Mouse (Mus musculus): ENCODE results near the gene Amh. TPM values are rescaled to one million over a fixed set of nuclear protein-coding genes. Genes with fewer than 3 reads are reported as not detected.

Gene Amh
- polyA plus RNA-seq (2015; fragmentation: Nextera tagmentation; extraction: Ambion mirVana): 0.16 and 0.19 TPM in 2 replicates

DNA sequence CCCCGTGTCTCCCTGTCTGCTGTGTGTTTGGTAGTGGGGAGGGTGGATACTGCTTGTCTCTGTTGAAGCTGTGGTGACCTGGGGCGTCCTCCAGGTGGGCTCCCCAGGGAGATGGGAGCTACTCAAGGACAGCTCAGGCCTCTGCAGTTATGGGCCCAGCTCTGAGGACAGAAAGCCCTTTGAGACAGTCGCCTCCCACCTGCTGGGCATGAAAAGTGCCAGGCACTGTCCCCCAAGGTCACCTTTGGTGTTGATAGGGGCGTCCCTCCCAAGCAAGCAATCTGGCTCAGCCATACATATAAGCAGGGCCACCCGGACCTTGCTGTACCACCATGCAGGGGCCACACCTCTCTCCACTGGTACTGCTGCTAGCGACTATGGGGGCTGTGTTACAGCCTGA is at the start of gene Amh:
TSS of gene Amh (plus strand) at position 328 of the 400 bp plus-strand sequence.
- peak within 1 kb of the TSS; percentile 22; the same call in 1 of the 2 replicates for H3K27ac ChIP-seq

GRCm38 (mm10) chr10:80755291-80756015 is 49.6 kb upstream of the Amh start:
- Histone ChIP-seq H3K27ac (peak overlapping the region; percentile 87), H3K4me1 (replicated peaks) (peaks cover 72% of the 10 kb centered on the region), H3K4me2 (peak overlapping the region; percentile 74), H3K9me3 (replicated peaks) (no peaks in the 10 kb centered on the region), H3K27me3 (no peaks in the 10 kb centered on the region), H3K4me3 (peak overlapping the region; percentile 89), H3K9ac (peak overlapping the region; percentile 90), H3K36me3 (no peaks in the 10 kb centered on the region)
- ATAC-seq (replicated peaks; ENCODE audit: insufficient number of reproducible peaks, insufficient read depth, low FRiP score, low read depth): no peak; the same call in 1 of the 2 replicates
- under 1% methylated on average over 66 of the region's 75 CpGs for WGBS

More for the DNA sequence above, at the start of gene Amh:
- no peaks in the 10 kb centered on the region for H3K9me3 ChIP-seq (replicated peaks)
- H3K4me3 ChIP-seq: no peak within 1 kb of the TSS
- H3K9ac ChIP-seq: peak within 1 kb of the TSS; percentile 11; the same call in 1 of the 2 replicates
- 51% methylated on average over 6 of the region's 6 CpGs for WGBS
- H3K27me3 ChIP-seq: peaks cover 5% of the 10 kb centered on the region; the same call in 1 of the 2 replicates
- no peak for ATAC-seq (replicated peaks; ENCODE audit: insufficient number of reproducible peaks, insufficient read depth, low FRiP score, low read depth)
- H3K4me2 ChIP-seq: no peak within 1 kb of the TSS
- H3K36me3 ChIP-seq: peaks cover 36% of the 10 kb centered on the region
- peaks cover 62% of the 10 kb centered on the region for H3K4me1 ChIP-seq (replicated peaks)

- Histone ChIP-seq H3K9me3 (replicated peaks) (no peaks in the 10 kb centered on the region), H3K4me1 (replicated peaks) (peaks cover 73% of the 10 kb centered on the region), H3K9ac (peak overlapping the region; percentile 90), H3K36me3 (no peaks in the 10 kb centered on the region), H3K27ac (peak overlapping the region; percentile 87), H3K4me2 (peak overlapping the region; percentile 74), H3K4me3 (peak overlapping the region; percentile 89), H3K27me3 (no peaks in the 10 kb centered on the region)
- no peak for ATAC-seq (replicated peaks; ENCODE audit: insufficient number of reproducible peaks, insufficient read depth, low FRiP score, low read depth)
- WGBS: 10% methylated on average over 3 of the region's 3 CpGs
Measured at GRCm38 (mm10) chr10:80756099-80756498, 48.9 kb upstream of the Amh start.

DNA sequence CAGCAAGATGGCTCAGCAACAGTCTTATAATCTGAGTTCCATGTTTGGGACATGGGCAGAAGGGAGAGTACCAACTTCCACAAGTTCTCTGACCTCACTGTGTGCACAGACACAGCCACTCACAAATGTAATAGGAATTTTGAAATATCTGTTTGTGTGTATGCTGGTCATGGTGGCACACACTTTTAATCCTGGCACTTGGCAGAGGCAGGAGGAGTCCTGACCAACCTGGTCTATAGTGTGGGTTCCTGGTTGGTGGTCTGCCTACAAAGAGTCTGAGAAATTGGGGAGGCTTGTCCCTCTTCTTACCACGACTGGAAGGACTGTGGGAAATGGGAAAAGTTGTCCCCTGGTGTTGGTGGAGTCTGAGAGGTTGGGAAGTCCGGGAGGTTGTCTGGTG is 48.5 kb upstream of the Amh start:
- H3K4me1 ChIP-seq (replicated peaks): peaks cover 74% of the 10 kb centered on the region
- peak overlapping the region; percentile 89 for H3K4me3 ChIP-seq
- H3K27me3 ChIP-seq: no peaks in the 10 kb centered on the region
- H3K9ac ChIP-seq: peak overlapping the region; percentile 90
- ATAC-seq (replicated peaks; ENCODE audit: insufficient number of reproducible peaks, insufficient read depth, low FRiP score, low read depth): no peak
- H3K27ac ChIP-seq: peak overlapping the region; percentile 87; the same call in 1 of the 2 replicates
- H3K36me3 ChIP-seq: no peaks in the 10 kb centered on the region
- 43% methylated on average over 2 of the region's 2 CpGs for WGBS
- H3K9me3 ChIP-seq (replicated peaks): no peaks in the 10 kb centered on the region
- peak overlapping the region; percentile 74 for H3K4me2 ChIP-seq

GRCm38 (mm10) chr10:80756967-80757366 is 48.1 kb upstream of the Amh start:
- H3K4me1 ChIP-seq (replicated peaks): peaks cover 73% of the 10 kb centered on the region
- peak overlapping the region; percentile 74 for H3K4me2 ChIP-seq
- WGBS: 54% methylated on average over 4 of the region's 4 CpGs

GRCm38 (mm10) chr10:80757717-80758116 is 47.3 kb upstream of the Amh start:
- peak overlapping the region; percentile 87 for H3K27ac ChIP-seq
- H3K4me1 ChIP-seq (replicated peaks): peaks cover 70% of the 10 kb centered on the region
- H3K27me3 ChIP-seq: no peaks in the 10 kb centered on the region
- WGBS: 25% methylated on average over 5 of the region's 5 CpGs
- H3K9me3 ChIP-seq (replicated peaks): no peaks in the 10 kb centered on the region
- H3K4me3 ChIP-seq: peak overlapping the region; percentile 89; the same call in 1 of the 2 replicates
- peak; percentile 40 for ATAC-seq (replicated peaks; ENCODE audit: insufficient number of reproducible peaks, insufficient read depth, low FRiP score, low read depth)
- no peak overlapping the region for H3K9ac ChIP-seq
- H3K4me2 ChIP-seq: peak overlapping the region; percentile 74
- no peaks in the 10 kb centered on the region for H3K36me3 ChIP-seq

More at GRCm38 (mm10) chr10:80756967-80757366, 48.1 kb upstream of the Amh start:
- H3K4me3 ChIP-seq: peak overlapping the region; percentile 89
- no peaks in the 10 kb centered on the region for H3K36me3 ChIP-seq
- no peaks in the 10 kb centered on the region for H3K27me3 ChIP-seq
- peak overlapping the region; percentile 90; the same call in 1 of the 2 replicates for H3K9ac ChIP-seq
- H3K9me3 ChIP-seq (replicated peaks): no peaks in the 10 kb centered on the region
- ATAC-seq (replicated peaks; ENCODE audit: insufficient number of reproducible peaks, insufficient read depth, low FRiP score, low read depth): no peak
- peak overlapping the region; percentile 87 for H3K27ac ChIP-seq

DNA sequence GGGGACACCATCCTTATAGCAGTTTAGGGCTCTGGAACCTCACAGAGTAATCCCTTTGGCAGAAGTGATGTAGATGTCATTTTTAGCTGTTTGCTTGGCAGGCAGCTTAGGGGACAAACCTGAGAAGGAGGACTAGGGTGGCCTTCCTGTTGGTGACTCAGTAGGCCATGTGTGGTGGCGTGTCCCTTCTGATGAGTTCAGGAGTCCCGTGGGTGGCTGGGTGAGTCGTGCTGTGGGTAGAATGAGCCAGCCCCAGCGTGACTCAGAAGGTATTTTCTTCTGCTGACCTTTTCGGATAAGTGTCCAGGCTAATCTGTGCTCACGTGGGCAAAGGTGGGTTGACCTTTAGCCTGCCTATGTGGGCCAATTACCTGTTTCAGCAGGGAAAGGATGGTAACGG is 46.4 kb upstream of the Amh start:
- H3K27me3 ChIP-seq: no peaks in the 10 kb centered on the region
- 0 out of 2 replicates have a peak overlapping the region, but pooled peaks have one; percentile 5 for H3K9ac ChIP-seq
- H3K36me3 ChIP-seq: no peaks in the 10 kb centered on the region
- 54% methylated on average over 7 of the region's 7 CpGs for WGBS
- peaks cover 75% of the 10 kb centered on the region for H3K4me1 ChIP-seq (replicated peaks)
- peak overlapping the region; percentile 87 for H3K27ac ChIP-seq
- H3K4me3 ChIP-seq: no peak overlapping the region
- H3K4me2 ChIP-seq: no peak overlapping the region
- H3K9me3 ChIP-seq (replicated peaks): no peaks in the 10 kb centered on the region
- no peak for ATAC-seq (replicated peaks; ENCODE audit: insufficient number of reproducible peaks, insufficient read depth, low FRiP score, low read depth)

- no peak overlapping the region for H3K9ac ChIP-seq
- H3K4me2 ChIP-seq: peak overlapping the region; percentile 2; the same call in 1 of the 2 replicates
- ATAC-seq (replicated peaks; ENCODE audit: insufficient number of reproducible peaks, insufficient read depth, low FRiP score, low read depth): no peak
- H3K27ac ChIP-seq: peak overlapping the region; percentile 46
- H3K36me3 ChIP-seq: peaks cover 11% of the 10 kb centered on the region; the same call in 1 of the 2 replicates
- peaks cover 75% of the 10 kb centered on the region for H3K4me1 ChIP-seq (replicated peaks)
- 70% methylated on average over 4 of the region's 4 CpGs for WGBS
- no peaks in the 10 kb centered on the region for H3K9me3 ChIP-seq (replicated peaks)
- H3K27me3 ChIP-seq: no peaks in the 10 kb centered on the region
- H3K4me3 ChIP-seq: no peak overlapping the region
Measured at GRCm38 (mm10) chr10:80760596-80761524, 44.2 kb upstream of the Amh start.

GRCm38 (mm10) chr10:80761821-80762220 is 43.2 kb upstream of the Amh start:
- WGBS: 61% methylated on average over 3 of the region's 3 CpGs
- Histone ChIP-seq H3K9me3 (replicated peaks) (no peaks in the 10 kb centered on the region), H3K9ac (no peak overlapping the region), H3K4me3 (no peak overlapping the region), H3K27ac (no peak overlapping the region), H3K4me2 (no peak overlapping the region), H3K4me1 (replicated peaks) (peaks cover 74% of the 10 kb centered on the region), H3K27me3 (no peaks in the 10 kb centered on the region), H3K36me3 (peaks cover 19% of the 10 kb centered on the region; the same call in 1 of the 2 replicates)
- no peak for ATAC-seq (replicated peaks; ENCODE audit: insufficient number of reproducible peaks, insufficient read depth, low FRiP score, low read depth)

DNA sequence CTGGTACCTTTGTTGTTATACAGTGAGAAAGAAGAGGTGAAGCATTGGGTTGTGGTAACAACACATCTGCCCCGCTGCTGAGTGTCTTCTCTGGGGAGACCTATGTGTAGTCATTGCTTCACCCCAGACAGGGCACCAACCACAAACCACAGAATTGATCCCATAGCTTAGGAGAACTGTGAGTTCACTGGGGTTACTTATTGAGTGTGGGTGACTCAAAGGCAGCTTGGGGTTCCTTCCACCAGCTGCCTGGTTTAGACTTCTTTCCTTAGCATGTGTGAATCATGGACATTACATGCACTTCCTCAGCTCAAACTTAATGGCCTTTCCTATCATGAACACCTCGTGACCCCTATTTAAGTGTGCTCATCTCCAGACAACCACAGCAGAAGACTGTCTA is 41.5 kb upstream of the Amh start:
- Histone ChIP-seq H3K4me3 (no peak overlapping the region), H3K4me1 (replicated peaks) (peaks cover 58% of the 10 kb centered on the region), H3K9ac (no peak overlapping the region), H3K27me3 (no peaks in the 10 kb centered on the region), H3K36me3 (peaks cover 33% of the 10 kb centered on the region), H3K27ac (no peak overlapping the region), H3K9me3 (replicated peaks) (no peaks in the 10 kb centered on the region), H3K4me2 (no peak overlapping the region)
- WGBS: 83% methylated on average over 2 of the region's 2 CpGs
- ATAC-seq (replicated peaks; ENCODE audit: insufficient number of reproducible peaks, insufficient read depth, low FRiP score, low read depth): no peak

GRCm38 (mm10) chr10:80765746-80766145 is 39.3 kb upstream of the Amh start:
- H3K36me3 ChIP-seq: peaks cover 53% of the 10 kb centered on the region
- H3K9me3 ChIP-seq (replicated peaks): no peaks in the 10 kb centered on the region
- no peak overlapping the region for H3K9ac ChIP-seq
- H3K27ac ChIP-seq: peak overlapping the region; percentile 17; the same call in 1 of the 2 replicates
- 61% methylated on average over 2 of the region's 2 CpGs for WGBS
- H3K4me1 ChIP-seq (replicated peaks): peaks cover 40% of the 10 kb centered on the region
- H3K4me2 ChIP-seq: no peak overlapping the region
- H3K27me3 ChIP-seq: no peaks in the 10 kb centered on the region
- no peak overlapping the region for H3K4me3 ChIP-seq
- no peak for ATAC-seq (replicated peaks; ENCODE audit: insufficient number of reproducible peaks, insufficient read depth, low FRiP score, low read depth)

All from heart, embryonic 15.5 days (tissue).